Mouse (Mus musculus) MEL (cell line): ENCODE data around the gene Tbck. TPM values are rescaled to one million over a fixed set of nuclear protein-coding genes. Genes with fewer than 3 reads are reported as not detected.
A peak's percentile ranks its signal among the peaks of the same experiment; 100 is the strongest.

Source experiments
- DNase-seq: peaks from one replicate; pipeline ENCODE4 v3.0.0; 2011; ENCODE audit warnings: low read depth, low spot score
- H3K27ac ChIP-seq: 2 replicates; pipeline ENCODE4 v1.5.1; 2012; ENCODE audit warnings: low read depth, mild to moderate bottlenecking, control low read depth, low read length, moderate library complexity; ENCODE audit not compliant: control insufficient read depth
- H3K27me3 ChIP-seq, 2 experiments: fragments of 150-350 bp in 1 of 2; sonication (generic) in 1 of 2; 2 replicates each; pipeline ENCODE4 v1.6.1; 2012; ENCODE audit warnings: low read length in 2 of 2, mild to moderate bottlenecking in 2 of 2, improper control_type of control experiment in 1 of 2, moderate library complexity in 1 of 2; ENCODE audit not compliant: insufficient read depth in 2 of 2, control insufficient read depth in 1 of 2
- H3K36me3 ChIP-seq, 2 experiments: 2 replicates each; pipeline ENCODE4 v1.6.1; 2012 to 2014; ENCODE audit warnings: low read length in 2 of 2, improper control_type of control experiment in 1 of 2, inconsistent platforms in 1 of 2, mild to moderate bottlenecking in 1 of 2; ENCODE audit not compliant: insufficient read depth in 2 of 2, control insufficient read depth in 1 of 2
- H3K4me1 ChIP-seq, 2 experiments: fragments of 150-350 bp in 1 of 2; sonication (generic) in 1 of 2; 2 replicates each; pipeline ENCODE4 v1.6.1; 2012; ENCODE audit warnings: low read length in 2 of 2, improper control_type of control experiment in 1 of 2, mild to moderate bottlenecking in 1 of 2; ENCODE audit not compliant: insufficient read depth in 2 of 2, control insufficient read depth in 1 of 2
- H3K4me3 ChIP-seq, 2 experiments: fragments of 150-350 bp in 1 of 2; sonication (generic) in 1 of 2; 2 replicates each; pipeline ENCODE4 v1.5.1; 2012; ENCODE audit warnings: low read depth in 2 of 2, low read length in 2 of 2, mild to moderate bottlenecking in 2 of 2, moderate library complexity in 2 of 2, control low read depth in 1 of 2, improper control_type of control experiment in 1 of 2; ENCODE audit not compliant: control insufficient read depth in 1 of 2, insufficient read depth in 1 of 2
- H3K79me2 ChIP-seq: 2 replicates; pipeline ENCODE4 v1.6.1; 2012; ENCODE audit warnings: mild to moderate bottlenecking, low read length, moderate library complexity; ENCODE audit not compliant: control insufficient read depth, poor library complexity, insufficient read depth
- H3K9ac ChIP-seq: 2 replicates; pipeline ENCODE4 v1.6.1; 2012; ENCODE audit warnings: low read depth, mild to moderate bottlenecking, control low read depth, low read length, moderate library complexity; ENCODE audit not compliant: control insufficient read depth, poor library complexity, severe bottlenecking
- H3K9me3 ChIP-seq: fragments of 150-350 bp; sonication (generic); replicated peaks from 2 replicates; pipeline ENCODE4 v1.6.1; 2012; ENCODE audit warnings: mild to moderate bottlenecking, low read length, improper control_type of control experiment, moderate library complexity; ENCODE audit not compliant: insufficient read depth
- BHLHE40 ChIP-seq: IDR thresholded peaks from 2 replicates; pipeline ENCODE4 v1.6.1; 2012; ENCODE audit warnings: low read depth, mild to moderate bottlenecking, inconsistent platforms, low read length, improper control_type of control experiment, borderline replicate concordance
- CHD1 ChIP-seq: IDR thresholded peaks from 2 replicates; pipeline ENCODE4 v1.6.1; 2012; ENCODE audit warnings: low read depth, mild to moderate bottlenecking, inconsistent platforms, low read length, improper control_type of control experiment
- CTCF ChIP-seq, 3 experiments: IDR thresholded peaks in 2 of 3; conservative IDR thresholded peaks in 1 of 3; 2 replicates each; pipeline ENCODE4 v1.5.1; 2011 to 2012; ENCODE audit warnings: low read length in 3 of 3, low read depth in 2 of 3, mild to moderate bottlenecking in 2 of 3, improper control_type of control experiment in 1 of 3, inconsistent platforms in 1 of 3, mixed read lengths in 1 of 3, moderate library complexity in 1 of 3; ENCODE audit not compliant: control insufficient read depth in 1 of 3, insufficient read depth in 1 of 3, poor library complexity in 1 of 3, severe bottlenecking in 1 of 3
- HCFC1 ChIP-seq: IDR thresholded peaks from 2 replicates; pipeline ENCODE4 v1.6.1; 2012; ENCODE audit warnings: low read depth, mild to moderate bottlenecking, inconsistent platforms, low read length, improper control_type of control experiment, moderate library complexity
- JUND ChIP-seq: IDR thresholded peaks from 2 replicates; pipeline ENCODE4 v1.6.1; 2011; ENCODE audit warnings: low read depth, mild to moderate bottlenecking, improper control_type of control experiment, low read length
- MAZ ChIP-seq: IDR thresholded peaks from 2 replicates; pipeline ENCODE4 v1.6.1; 2012; ENCODE audit warnings: low read depth, mild to moderate bottlenecking, inconsistent platforms, low read length, improper control_type of control experiment
- MYC ChIP-seq: IDR thresholded peaks from 2 replicates; pipeline ENCODE4 v1.6.1; 2011; ENCODE audit warnings: low read depth, mild to moderate bottlenecking, low read length, improper control_type of control experiment, moderate library complexity
- RAD21 ChIP-seq: IDR thresholded peaks from 2 replicates; pipeline ENCODE4 v1.6.1; 2011; ENCODE audit warnings: mild to moderate bottlenecking, low read depth, low read length, improper control_type of control experiment
- RCOR1 ChIP-seq: IDR thresholded peaks from 2 replicates; pipeline ENCODE4 v1.6.1; 2012; ENCODE audit warnings: low read depth, mild to moderate bottlenecking, inconsistent platforms, low read length, improper control_type of control experiment
- SMC3 ChIP-seq: IDR thresholded peaks from 2 replicates; pipeline ENCODE4 v1.6.1; 2011; ENCODE audit warnings: low read depth, low read length, improper control_type of control experiment
- USF1 ChIP-seq: IDR thresholded peaks from 2 replicates; pipeline ENCODE4 v1.6.1; 2014; ENCODE audit warnings: low read depth, mild to moderate bottlenecking, inconsistent platforms, low read length, improper control_type of control experiment, moderate library complexity
- polyA plus RNA-seq, 2 experiments: library from polyadenylated mRNA; stranded (reverse) in 1 of 2; unstranded in 1 of 2; fragments of >175 nt in 1 of 2; fragments of >200 nt in 1 of 2; gene quantifications; 2 replicates each; pipeline versions ENCODE4 v1.2.1 to v1.2.4; 2012; ENCODE audit warnings: low replicate concordance in 2 of 2, low read depth in 1 of 2; ENCODE audit not compliant: insufficient read length in 2 of 2, insufficient read depth in 1 of 2, missing spikeins in 1 of 2
- total RNA-seq: library from RNA; depleted of rRNA; stranded (reverse); fragments of 300-350 nt; gene quantifications from 2 replicates; pipeline ENCODE4 v1.2.3, GENCODE M21; 2012

Tbck gene
- total and polyA plus RNA-seq, 3 experiments = 4.6 to 7.5 TPM; not detected in 1

GRCm38 (mm10) chr3:132807888-132808579, 124.1 kb downstream of the Tbck start:
- H3K27ac ChIP-seq = no peak overlapping the region
- peaks cover 0 to 2% of the 10 kb centered on the region in 2 experiments; a peak in 1 of 4 replicates for H3K36me3 ChIP-seq
- 0 out of 4 replicates have a peak, but pooled peaks cover 0 to under 1% of the 10 kb centered on the region in 2 experiments for H3K4me1 ChIP-seq
- H3K9ac ChIP-seq = no peak overlapping the region
- no peak overlapping the region for H3K4me3 ChIP-seq
- H3K9me3 ChIP-seq = no peaks in the 10 kb centered on the region
- H3K79me2 ChIP-seq = no peaks in the 10 kb centered on the region
- H3K27me3 ChIP-seq = no peaks in the 10 kb centered on the region
- TF ChIP-seq HCFC1 = no peak
- DNase-seq = no peak

GRCm38 (mm10) chr3:132808951-132809350, 125.0 kb downstream of the Tbck start:
- no peak overlapping the region for H3K9ac ChIP-seq
- peaks cover 4 to 10% of the 10 kb centered on the region in 2 experiments for H3K4me1 ChIP-seq
- no peaks in the 10 kb centered on the region for H3K9me3 ChIP-seq
- H3K4me3 ChIP-seq = no peak overlapping the region
- no peaks in the 10 kb centered on the region for H3K27me3 ChIP-seq
- peaks cover 0 to 7% of the 10 kb centered on the region in 2 experiments; a peak in 2 of 4 replicates for H3K36me3 ChIP-seq
- DNase-seq = no peak
- TF ChIP-seq USF1 (no peak), SMC3 (no peak), MAZ (no peak), BHLHE40 (no peak), CHD1 (no peak), HCFC1 (no peak), RAD21 (no peak)
- H3K27ac ChIP-seq = no peak overlapping the region
- H3K79me2 ChIP-seq = no peaks in the 10 kb centered on the region

- Histone ChIP-seq H3K4me3 (no peak overlapping the region), H3K27ac (no peak overlapping the region), H3K27me3 (no peaks in the 10 kb centered on the region), H3K4me1 (peaks cover 22 to 25% of the 10 kb centered on the region in 2 experiments), H3K9ac (no peak overlapping the region), H3K9me3 (no peaks in the 10 kb centered on the region)
- peak; percentile 27 for DNase-seq
- no peak for TF ChIP-seq HCFC1
- no peak for TF ChIP-seq JUND
- no peak for TF ChIP-seq RCOR1
- TF ChIP-seq CTCF (IDR thresholded peaks at IDR 0.05 in 2 of 3, conservative IDR thresholded peaks at IDR 0.05 in 1 of 3; ENCODE audit: control insufficient read depth in 1 of 3, insufficient read depth in 1 of 3, low read depth in 2 of 3, low read length in 3 of 3, poor library complexity in 1 of 3, severe bottlenecking in 1 of 3) = no peak
- TF ChIP-seq MYC = no peak
- TF ChIP-seq, all 39 proteins: peak for 0
- H3K79me2 ChIP-seq = no peaks in the 10 kb centered on the region
- H3K36me3 ChIP-seq = peaks cover 0 to 24% of the 10 kb centered on the region in 2 experiments; a peak in 2 of 4 replicates
Measured at GRCm38 (mm10) chr3:132811791-132812190, 127.8 kb downstream of the Tbck start.
